Mouse (Mus musculus) liver, postnatal 0 days (tissue): Measurements from ENCODE around the gene Rpl38. TPM values are rescaled to one million over a fixed set of nuclear protein-coding genes. Genes with fewer than 3 reads are reported as not detected.

Source experiments
- ATAC-seq: fragments of 200-750 bp; cut with Nextera tagmentation; 2 replicates; pipeline ENCODE4 v1.8.0; 2017; ENCODE audit warnings: mild to moderate bottlenecking, moderate library complexity
- DNase-seq: peaks from one replicate; pipeline ENCODE4 v3.0.0-alpha.2; 2016
- H3K27ac ChIP-seq: fragments of 300-500 bp; sonication (generic); 2 replicates; pipeline ENCODE4 v1.5.1; 2014; ENCODE audit warnings: antibody characterized with exemption, moderate library complexity, mild to moderate bottlenecking, low read depth
- H3K27me3 ChIP-seq: fragments of 300-500 bp; sonication (generic); 2 replicates; pipeline ENCODE4 v1.6.1; 2014; ENCODE audit warnings: low read length, control low read depth, mixed read lengths; ENCODE audit not compliant: insufficient read depth
- H3K36me3 ChIP-seq: fragments of 300-500 bp; sonication (generic); replicated peaks from 2 replicates; pipeline ENCODE4 v1.6.1; 2014; ENCODE audit warnings: mild to moderate bottlenecking, control low read depth, low read length, moderate library complexity, mixed read lengths; ENCODE audit not compliant: insufficient read depth
- H3K4me1 ChIP-seq: fragments of 300-500 bp; sonication (generic); 2 replicates; pipeline ENCODE4 v1.6.1; 2014; ENCODE audit warnings: antibody characterized with exemption, mild to moderate bottlenecking, control low read depth; ENCODE audit not compliant: insufficient read depth
- H3K4me2 ChIP-seq: fragments of 300-500 bp; sonication (generic); 2 replicates; pipeline ENCODE4 v1.6.1; 2014; ENCODE audit warnings: low read depth, mild to moderate bottlenecking, low read length, moderate library complexity, mixed read lengths
- H3K4me3 ChIP-seq: fragments of 300-500 bp; sonication (generic); 2 replicates; pipeline ENCODE4 v1.5.1; 2014; ENCODE audit warnings: low read depth, low read length
- H3K9ac ChIP-seq: fragments of 300-500 bp; sonication (generic); replicated peaks from 2 replicates; pipeline ENCODE4 v1.6.1; 2014; ENCODE audit warnings: mild to moderate bottlenecking, moderate library complexity
- H3K9me3 ChIP-seq: fragments of 300-500 bp; sonication (generic); 2 replicates; pipeline ENCODE4 v1.6.1; 2016; ENCODE audit warnings: mild to moderate bottlenecking, control low read depth, low read length, mixed read lengths
- CTCF ChIP-seq: sonication (generic); IDR thresholded peaks from 2 replicates; pipeline ENCODE4 v1.5.1; 2016; ENCODE audit warnings: antibody characterized with exemption, low read depth
- EP300 ChIP-seq: IDR thresholded peaks from 2 replicates; pipeline ENCODE4 v1.6.1; 2016; ENCODE audit warnings: antibody characterized with exemption, low read depth, mild to moderate bottlenecking
- WGBS: fragments of 180-500 bp; shearing (Covaris S2); extraction: QIAGEN DNeasy Blood & Tissue Kit; methylation state at CpG from one replicate; pipeline ENCODE4 v1.1.7; 2014; ENCODE audit not compliant: insufficient replicate concordance; 5-methylcytosine and 5-hydroxymethylcytosine counted together
- polyA plus RNA-seq: library from polyadenylated mRNA; unstranded; fragments of >200 nt; fragmentation: Nextera tagmentation; extraction: Ambion mirVana; gene quantifications from 2 replicates; pipeline ENCODE4 v1.2.1, GENCODE M21; 2015

Gene Rpl38
- polyA plus RNA-seq, 1 experiment from 2014 or later, result 837 TPM

DNA sequence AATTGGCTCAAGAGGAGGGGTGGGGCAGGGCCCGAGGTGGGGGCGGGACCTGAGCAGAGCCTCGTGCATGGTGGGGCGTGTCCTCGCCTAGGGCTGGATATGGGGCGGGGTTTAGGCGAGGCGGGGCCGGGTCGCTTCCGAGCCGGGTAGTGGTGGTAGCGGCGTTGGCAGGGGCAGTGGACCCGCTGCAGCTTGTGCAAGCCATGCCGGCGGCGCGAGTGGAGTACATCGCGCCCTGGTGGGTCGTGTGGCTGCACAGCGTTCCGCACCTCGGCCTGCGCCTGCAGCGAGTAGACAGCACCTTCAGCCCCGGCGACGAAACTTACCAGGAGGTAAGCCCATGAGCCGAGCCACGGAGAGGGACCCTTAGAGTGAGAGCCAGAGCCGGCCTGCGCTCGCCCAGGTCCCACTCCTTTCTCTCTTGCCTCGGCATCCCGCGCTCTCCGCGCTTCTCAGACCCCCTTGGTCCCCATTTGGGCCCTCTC lies 7.1 kb downstream of the Rpl38 start, which contains the start of gene Ttyh2:
TSS of gene Ttyh2 (plus strand) at position 91 of the 485 bp plus-strand sequence.
- H3K9me3 ChIP-seq, result no peaks in the 10 kb centered on the region
- peak within 1 kb of the TSS; percentile 58 for H3K27ac ChIP-seq
- WGBS, result 1% methylated on average over 40 of the region's 40 CpGs

DNA sequence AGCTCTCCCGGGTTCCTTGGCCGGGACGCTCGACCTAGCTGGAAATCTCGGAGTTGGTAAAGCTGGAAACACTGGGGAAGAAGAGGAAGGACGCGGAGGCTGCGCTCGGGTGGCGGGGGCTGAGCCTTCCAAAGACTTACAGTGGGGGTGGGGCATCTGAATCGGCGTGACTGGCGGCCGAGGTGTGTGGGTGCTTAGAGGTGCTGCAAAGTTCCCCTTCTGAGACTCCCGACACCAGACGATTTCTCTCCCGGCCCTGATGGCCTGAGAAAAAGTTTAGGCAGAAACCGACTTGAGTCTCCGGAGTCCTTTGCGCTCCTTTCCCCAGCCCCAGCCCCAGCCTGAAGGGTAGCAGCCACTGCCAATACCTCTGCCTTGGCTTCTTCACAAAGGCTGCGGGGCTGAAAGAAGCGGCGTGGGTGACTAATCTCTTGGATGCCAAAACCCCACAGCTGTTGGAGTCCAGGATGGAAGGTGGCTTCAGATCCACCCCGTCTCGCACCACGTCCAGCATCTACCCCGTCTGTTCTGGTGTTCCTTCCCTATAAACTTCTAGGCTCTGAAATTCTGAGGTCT lies 7.6 kb downstream of the Rpl38 start:
- DNase-seq (no peak), ATAC-seq (peak; percentile 12)
- H3K4me2 ChIP-seq, result peak overlapping the region; percentile 90
- H3K36me3 ChIP-seq, result peaks cover 28% of the 10 kb centered on the region
- H3K9ac ChIP-seq, result peak overlapping the region; percentile 78
- TF ChIP-seq EP300, result no peak
- no peak for TF ChIP-seq CTCF
- H3K27ac ChIP-seq, result peak overlapping the region; percentile 58
- WGBS, result under 1% methylated on average over 27 of the region's 27 CpGs
- H3K4me1 ChIP-seq, result peaks cover 40% of the 10 kb centered on the region
- H3K9me3 ChIP-seq, result no peaks in the 10 kb centered on the region
- no peaks in the 10 kb centered on the region for H3K27me3 ChIP-seq
- H3K4me3 ChIP-seq, result peak overlapping the region; percentile 67

More for the DNA sequence above, 7.1 kb downstream of the Rpl38 start, which contains the start of gene Ttyh2:
- Histone ChIP-seq H3K27me3 (no peaks in the 10 kb centered on the region), H3K36me3 (peaks cover 34% of the 10 kb centered on the region), H3K4me2 (peak within 1 kb of the TSS; percentile 90), H3K4me1 (peaks cover 40% of the 10 kb centered on the region), H3K4me3 (peak within 1 kb of the TSS; percentile 67), H3K9ac (peak within 1 kb of the TSS; percentile 78)
- peak; percentile 92 for DNase-seq
- peak; percentile 88 for ATAC-seq
- no peak for TF ChIP-seq CTCF
- no peak for TF ChIP-seq EP300

DNA sequence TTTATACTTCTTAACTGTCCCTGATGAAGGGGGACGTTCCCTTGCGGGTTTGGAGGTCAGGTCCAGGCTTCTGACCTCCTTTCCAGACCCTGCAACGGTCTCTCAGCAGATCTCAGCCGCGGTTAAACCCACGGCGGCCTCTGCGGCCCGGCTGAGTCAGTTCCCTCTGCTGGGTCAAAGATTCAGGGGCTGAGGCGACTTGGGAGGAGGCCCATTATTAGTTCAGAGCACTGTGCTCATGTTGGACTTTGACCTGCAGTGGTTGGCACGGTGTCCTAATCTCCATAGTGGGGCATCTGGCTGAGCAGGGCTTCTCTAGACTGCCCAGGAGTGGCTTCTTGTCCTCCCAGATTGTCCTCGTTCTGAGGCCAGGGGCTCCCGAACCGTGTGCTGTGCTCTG lies 8.1 kb downstream of the Rpl38 start:
- Histone ChIP-seq H3K27ac (peak overlapping the region; percentile 58; the same call in 1 of the 2 replicates), H3K4me3 (peak overlapping the region; percentile 67), H3K4me1 (peaks cover 39% of the 10 kb centered on the region), H3K9me3 (no peaks in the 10 kb centered on the region), H3K36me3 (peaks cover 23% of the 10 kb centered on the region), H3K4me2 (peak overlapping the region; percentile 90), H3K9ac (peak overlapping the region; percentile 78), H3K27me3 (no peaks in the 10 kb centered on the region)
- peak; percentile 59 for DNase-seq
- 2% methylated on average over 14 of the region's 14 CpGs for WGBS
- no peak for TF ChIP-seq CTCF
- no peak for TF ChIP-seq EP300
- peak; percentile 18; the same call in 1 of the 2 replicates for ATAC-seq

DNA sequence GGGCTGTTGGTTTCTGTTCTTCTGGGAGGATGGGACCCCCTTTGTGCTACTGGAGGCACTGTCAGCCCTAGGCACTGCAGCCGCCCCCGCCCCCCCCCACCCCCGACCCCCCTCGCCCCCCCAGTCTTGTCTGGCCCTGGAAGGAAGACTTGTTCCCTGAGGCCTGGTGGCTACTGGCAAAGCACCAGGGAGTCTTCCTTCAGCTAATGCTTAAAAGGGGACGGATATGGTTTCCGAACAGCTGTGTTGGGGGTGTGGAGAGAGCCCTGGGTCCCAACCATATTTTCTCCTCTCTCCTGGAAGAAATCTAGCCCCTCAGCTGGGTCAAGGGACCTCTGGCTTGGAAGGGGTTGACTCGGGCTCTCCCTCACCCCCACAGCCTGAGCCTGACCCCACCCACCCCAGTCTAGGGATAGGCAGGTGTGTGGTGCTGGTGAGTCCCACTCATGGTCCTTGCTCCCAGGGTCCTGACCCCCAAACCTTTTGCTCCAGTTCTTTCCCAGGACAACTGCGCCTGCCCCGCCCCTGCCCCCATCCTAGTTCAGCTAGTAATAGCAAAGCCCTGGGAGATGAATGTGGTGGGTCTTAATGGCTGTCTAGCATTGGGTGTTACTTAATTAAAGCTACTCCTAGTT lies 8.7 kb downstream of the Rpl38 start:
- H3K9ac ChIP-seq, result peak overlapping the region; percentile 78
- H3K4me2 ChIP-seq, result peak overlapping the region; percentile 90
- H3K4me3 ChIP-seq, result peak overlapping the region; percentile 67; the same call in 1 of the 2 replicates
- H3K4me1 ChIP-seq, result peaks cover 39% of the 10 kb centered on the region
- H3K36me3 ChIP-seq, result peaks cover 17% of the 10 kb centered on the region
- no peaks in the 10 kb centered on the region for H3K27me3 ChIP-seq
- TF ChIP-seq CTCF, result no peak
- TF ChIP-seq EP300, result no peak
- no peak for ATAC-seq
- DNase-seq, result no peak
- no peaks in the 10 kb centered on the region for H3K9me3 ChIP-seq
- 64% methylated on average over 8 of the region's 9 CpGs for WGBS
- no peak overlapping the region for H3K27ac ChIP-seq

DNA sequence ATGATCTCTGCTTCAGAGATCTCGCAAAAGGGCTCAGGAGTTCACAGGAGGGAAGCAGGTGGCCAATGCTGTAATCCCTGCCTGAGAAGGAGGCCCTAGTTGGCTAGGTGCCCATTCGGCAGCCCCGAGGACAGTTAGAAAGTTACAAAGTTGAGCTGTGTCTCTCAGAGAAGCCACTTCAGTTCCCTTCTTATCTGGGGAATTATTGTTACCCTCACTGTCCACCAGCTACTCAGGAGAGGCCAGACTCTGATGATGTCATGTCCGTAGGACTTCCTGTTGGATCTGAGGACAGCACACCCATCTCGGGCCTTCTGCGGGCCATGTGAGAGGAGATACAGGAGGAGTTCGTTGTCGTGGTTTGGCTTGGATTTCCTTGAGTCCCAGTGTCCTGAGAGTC lies 11.3 kb downstream of the Rpl38 start:
- TF ChIP-seq EP300 (no peak), CTCF (no peak)
- Histone ChIP-seq H3K9ac (no peak overlapping the region), H3K27me3 (no peaks in the 10 kb centered on the region), H3K4me1 (peaks cover 49% of the 10 kb centered on the region), H3K9me3 (no peaks in the 10 kb centered on the region), H3K36me3 (no peaks in the 10 kb centered on the region), H3K27ac (peak overlapping the region; percentile 41; the same call in 1 of the 2 replicates), H3K4me2 (no peak overlapping the region), H3K4me3 (no peak overlapping the region)
- DNase-seq (no peak), ATAC-seq (no peak)
- WGBS, result 33% methylated on average over 8 of the region's 8 CpGs

DNA sequence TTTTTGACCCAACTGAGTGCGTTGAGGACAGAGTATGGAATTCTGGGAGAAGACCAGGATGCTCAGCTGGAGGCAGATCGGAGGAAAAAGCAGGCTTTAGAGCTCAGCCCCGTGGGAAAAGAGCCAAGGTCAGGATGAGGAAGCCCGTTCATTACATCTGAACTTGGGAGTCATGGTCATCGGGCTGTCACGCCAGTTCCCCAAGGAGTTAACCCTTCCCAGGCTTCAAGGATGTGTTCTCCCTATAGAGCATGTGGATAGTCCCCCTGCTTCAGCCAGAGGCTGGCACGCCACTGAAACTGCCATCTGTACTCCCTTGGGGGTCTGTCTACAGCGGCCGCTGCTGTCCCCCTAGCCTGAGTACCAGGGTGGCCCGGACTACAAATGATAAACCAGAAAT lies 12.0 kb downstream of the Rpl38 start:
- Histone ChIP-seq H3K27ac (peak overlapping the region; percentile 41; the same call in 1 of the 2 replicates), H3K4me1 (peaks cover 52% of the 10 kb centered on the region), H3K4me2 (no peak overlapping the region), H3K36me3 (no peaks in the 10 kb centered on the region), H3K9me3 (no peaks in the 10 kb centered on the region), H3K27me3 (no peaks in the 10 kb centered on the region), H3K4me3 (no peak overlapping the region), H3K9ac (no peak overlapping the region)
- 61% methylated on average over 10 of the region's 10 CpGs for WGBS
- DNase-seq (no peak), ATAC-seq (no peak)
- no peak for TF ChIP-seq CTCF
- no peak for TF ChIP-seq EP300
